Mouse (Mus musculus): ENCODE measurements around the gene Zfp36. TPM values are rescaled to one million over a fixed set of nuclear protein-coding genes. Genes with fewer than 3 reads are reported as not detected.

The Zfp36 gene
- polyA plus RNA-seq, 1 experiment from 2014 or later: 4.5 TPM

- Histone ChIP-seq H3K27ac (peak overlapping the region; percentile 19; the same call in 1 of the 2 replicates), H3K4me3 (no peak overlapping the region), H3K4me2 (0 out of 2 replicates have a peak overlapping the region, but pooled peaks have one; percentile 7), H3K27me3 (no peaks in the 10 kb centered on the region), H3K4me1 (peaks cover 62% of the 10 kb centered on the region), H3K9me3 (replicated peaks) (no peaks in the 10 kb centered on the region), H3K9ac (0 out of 2 replicates have a peak overlapping the region, but pooled peaks have one; percentile 2), H3K36me3 (ENCODE audit: poor library complexity, severe bottlenecking) (peaks cover 8% of the 10 kb centered on the region)
- ATAC-seq: no peak
- 81% methylated on average over 7 of the region's 7 CpGs for WGBS
Measured at GRCm38 (mm10) chr7:28373891-28374495, 6.1 kb downstream of the Zfp36 start.

DNA sequence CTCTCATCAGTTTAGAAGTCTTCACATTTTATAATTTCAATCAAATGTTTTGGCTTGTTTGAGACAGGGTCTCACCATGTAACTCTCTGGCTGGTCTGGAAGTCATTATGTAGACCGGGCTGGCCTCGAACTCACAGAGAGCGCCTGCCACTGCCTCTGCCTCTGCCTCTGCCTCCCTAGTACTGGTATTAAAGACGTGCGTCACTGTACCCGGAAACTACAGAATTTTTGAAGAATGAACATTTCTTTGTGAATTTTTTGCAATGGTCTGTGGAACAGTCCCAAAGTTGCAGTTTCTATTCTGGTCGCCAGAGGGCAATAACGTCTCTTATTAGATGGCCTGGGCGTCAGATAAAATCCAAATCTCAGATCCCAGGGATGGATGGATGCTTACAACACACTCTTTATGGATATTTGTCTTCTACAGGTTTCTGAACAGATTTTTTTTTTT is 6.9 kb downstream of the Zfp36 start:
- H3K9me3 ChIP-seq (replicated peaks): no peaks in the 10 kb centered on the region
- H3K27me3 ChIP-seq: no peaks in the 10 kb centered on the region
- H3K9ac ChIP-seq: peak overlapping the region; percentile 37; the same call in 1 of the 2 replicates
- peak; percentile 28 for ATAC-seq
- H3K4me1 ChIP-seq: peaks cover 54% of the 10 kb centered on the region
- H3K27ac ChIP-seq: peak overlapping the region; percentile 88
- WGBS: under 1% methylated on average over 9 of the region's 9 CpGs
- peak overlapping the region; percentile 81 for H3K4me3 ChIP-seq
- peaks cover 16% of the 10 kb centered on the region for H3K36me3 ChIP-seq (ENCODE audit: poor library complexity, severe bottlenecking)
- H3K4me2 ChIP-seq: peak overlapping the region; percentile 87

- WGBS: under 1% methylated on average over 59 of the region's 66 CpGs
Measured at GRCm38 (mm10) chr7:28372251-28373108, 7.6 kb downstream of the Zfp36 start, which contains the start of gene Plekhg2. Gene Plekhg2, minus strand, starts transcription at chr7:28372599.

DNA sequence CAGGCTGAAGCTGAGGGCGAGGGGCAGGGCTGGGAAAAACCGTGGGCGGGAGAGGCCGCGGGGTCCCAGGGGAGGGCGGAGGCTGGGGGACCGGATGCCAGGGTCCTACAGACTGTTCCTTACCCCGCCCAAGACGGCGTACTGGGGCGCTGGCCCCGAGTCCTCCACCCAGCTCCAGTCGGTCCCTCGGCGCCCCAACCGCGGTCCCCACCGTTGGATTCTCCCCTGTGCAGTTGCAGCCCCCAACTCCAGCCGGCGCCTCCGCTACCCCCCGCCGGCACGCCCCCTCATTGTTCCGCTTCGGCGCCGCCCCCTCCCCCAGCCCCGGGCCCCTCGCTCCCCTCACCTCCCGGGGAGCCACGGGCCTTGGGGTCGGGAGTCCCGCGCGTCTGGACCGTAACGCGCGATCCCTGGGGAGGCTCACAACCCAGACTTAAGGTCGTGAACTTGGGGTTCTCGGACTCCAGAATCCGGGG is 8.5 kb downstream of the Zfp36 start:
- ATAC-seq: peak; percentile 4; the same call in 1 of the 2 replicates
- Histone ChIP-seq H3K27ac (peak overlapping the region; percentile 88), H3K4me2 (peak overlapping the region; percentile 87), H3K27me3 (no peaks in the 10 kb centered on the region), H3K4me3 (peak overlapping the region; percentile 81), H3K36me3 (ENCODE audit: poor library complexity, severe bottlenecking) (peaks cover 32% of the 10 kb centered on the region), H3K9me3 (replicated peaks) (no peaks in the 10 kb centered on the region), H3K9ac (peak overlapping the region; percentile 88), H3K4me1 (peaks cover 42% of the 10 kb centered on the region)
- under 1% methylated on average over 21 of the region's 43 CpGs for WGBS

More at GRCm38 (mm10) chr7:28372251-28373108, 7.6 kb downstream of the Zfp36 start, which contains the start of gene Plekhg2:
- Histone ChIP-seq H3K27me3 (no peaks in the 10 kb centered on the region), H3K4me3 (peak within 1 kb of the TSS; percentile 81), H3K4me2 (peak within 1 kb of the TSS; percentile 87), H3K9ac (peak within 1 kb of the TSS; percentile 88), H3K4me1 (peaks cover 48% of the 10 kb centered on the region), H3K27ac (peak within 1 kb of the TSS; percentile 88), H3K36me3 (ENCODE audit: poor library complexity, severe bottlenecking) (peaks cover 22% of the 10 kb centered on the region), H3K9me3 (replicated peaks) (no peaks in the 10 kb centered on the region)
- peak; percentile 80 for ATAC-seq

GRCm38 (mm10) chr7:28370977-28371513 is 9.0 kb downstream of the Zfp36 start:
- H3K9ac ChIP-seq: peak overlapping the region; percentile 88
- H3K9me3 ChIP-seq (replicated peaks): no peaks in the 10 kb centered on the region
- WGBS: 6% methylated on average over 11 of the region's 11 CpGs
- H3K36me3 ChIP-seq (ENCODE audit: poor library complexity, severe bottlenecking): peaks cover 37% of the 10 kb centered on the region
- H3K4me3 ChIP-seq: peak overlapping the region; percentile 81
- H3K27me3 ChIP-seq: no peaks in the 10 kb centered on the region
- H3K4me2 ChIP-seq: peak overlapping the region; percentile 87
- H3K4me1 ChIP-seq: peaks cover 37% of the 10 kb centered on the region
- ATAC-seq: no peak
- H3K27ac ChIP-seq: peak overlapping the region; percentile 88

DNA sequence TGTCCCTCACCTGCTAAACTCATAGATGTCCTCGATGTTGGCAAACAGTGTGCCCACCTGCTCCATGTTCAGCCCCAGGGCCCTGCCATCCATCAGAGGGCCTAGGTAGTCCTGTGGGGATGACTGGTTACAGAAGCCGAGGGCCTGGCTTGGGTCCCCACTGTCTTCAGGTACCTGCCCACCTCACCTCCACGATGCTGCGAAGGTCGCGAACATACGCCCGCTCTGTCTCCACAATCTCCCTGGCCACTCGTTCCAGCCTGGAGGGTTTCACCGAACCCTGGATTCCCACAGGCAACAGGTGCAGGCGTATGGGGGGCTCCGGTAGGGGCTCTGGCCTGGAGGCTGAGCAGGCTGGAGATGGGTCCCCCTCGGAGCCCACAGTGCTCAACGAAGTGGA is 10.0 kb downstream of the Zfp36 start:
- H3K27ac ChIP-seq: no peak overlapping the region
- H3K9ac ChIP-seq: peak overlapping the region; percentile 88
- peaks cover 47% of the 10 kb centered on the region for H3K36me3 ChIP-seq (ENCODE audit: poor library complexity, severe bottlenecking)
- WGBS: 92% methylated on average over 14 of the region's 14 CpGs
- ATAC-seq: no peak
- H3K9me3 ChIP-seq (replicated peaks): no peaks in the 10 kb centered on the region
- peaks cover 30% of the 10 kb centered on the region for H3K4me1 ChIP-seq
- H3K4me2 ChIP-seq: peak overlapping the region; percentile 87
- H3K27me3 ChIP-seq: no peaks in the 10 kb centered on the region
- peak overlapping the region; percentile 81 for H3K4me3 ChIP-seq

DNA sequence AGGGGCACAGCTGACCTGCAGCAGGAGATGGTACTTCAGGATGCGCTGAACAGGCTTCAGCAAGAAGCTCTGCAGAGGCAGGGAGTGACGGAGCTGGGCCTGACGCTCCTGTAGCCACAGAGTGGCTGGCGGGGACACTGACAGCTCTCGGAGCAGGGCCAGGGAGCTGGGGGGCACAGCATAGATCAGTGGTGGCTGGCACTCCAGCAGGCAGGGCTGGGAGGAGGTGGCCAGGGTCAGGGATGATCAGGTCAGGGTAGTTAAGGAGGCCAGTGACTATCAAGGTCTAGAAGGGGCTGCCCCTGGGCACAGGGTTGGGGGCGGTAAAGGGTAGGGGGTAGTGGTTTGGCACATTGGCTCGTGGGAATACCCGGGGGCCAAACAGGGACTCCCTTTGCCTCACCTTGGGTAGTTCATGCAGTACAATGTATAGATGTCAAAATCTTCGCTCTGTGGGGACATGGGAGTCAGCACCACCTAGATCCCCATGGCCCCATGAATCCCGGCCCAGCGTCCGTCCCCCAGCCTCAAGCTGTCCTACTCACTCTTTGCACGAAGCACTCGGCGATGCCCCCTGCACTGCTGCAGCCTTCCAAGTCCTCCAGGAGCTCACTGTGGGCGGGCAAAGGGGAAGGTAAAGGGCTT is 11.7 kb downstream of the Zfp36 start:
- Histone ChIP-seq H3K9ac (peak overlapping the region; percentile 30; the same call in 1 of the 2 replicates), H3K27ac (no peak overlapping the region), H3K27me3 (no peaks in the 10 kb centered on the region), H3K4me1 (peaks cover 20% of the 10 kb centered on the region), H3K36me3 (ENCODE audit: poor library complexity, severe bottlenecking) (peaks cover 63% of the 10 kb centered on the region), H3K4me3 (no peak overlapping the region), H3K4me2 (no peak overlapping the region), H3K9me3 (replicated peaks) (no peaks in the 10 kb centered on the region)
- WGBS: 94% methylated on average over 16 of the region's 16 CpGs
- no peak for ATAC-seq

- Histone ChIP-seq H3K4me2 (no peak overlapping the region), H3K27me3 (no peaks in the 10 kb centered on the region), H3K27ac (no peak overlapping the region), H3K9me3 (replicated peaks) (no peaks in the 10 kb centered on the region), H3K9ac (peak overlapping the region; percentile 30; the same call in 1 of the 2 replicates), H3K4me3 (no peak overlapping the region), H3K4me1 (peaks cover 20% of the 10 kb centered on the region), H3K36me3 (ENCODE audit: poor library complexity, severe bottlenecking) (peaks cover 69% of the 10 kb centered on the region)
- 89% methylated on average over 16 of the region's 16 CpGs for WGBS
- ATAC-seq: no peak
Measured at GRCm38 (mm10) chr7:28367663-28368275, 12.3 kb downstream of the Zfp36 start.

DNA sequence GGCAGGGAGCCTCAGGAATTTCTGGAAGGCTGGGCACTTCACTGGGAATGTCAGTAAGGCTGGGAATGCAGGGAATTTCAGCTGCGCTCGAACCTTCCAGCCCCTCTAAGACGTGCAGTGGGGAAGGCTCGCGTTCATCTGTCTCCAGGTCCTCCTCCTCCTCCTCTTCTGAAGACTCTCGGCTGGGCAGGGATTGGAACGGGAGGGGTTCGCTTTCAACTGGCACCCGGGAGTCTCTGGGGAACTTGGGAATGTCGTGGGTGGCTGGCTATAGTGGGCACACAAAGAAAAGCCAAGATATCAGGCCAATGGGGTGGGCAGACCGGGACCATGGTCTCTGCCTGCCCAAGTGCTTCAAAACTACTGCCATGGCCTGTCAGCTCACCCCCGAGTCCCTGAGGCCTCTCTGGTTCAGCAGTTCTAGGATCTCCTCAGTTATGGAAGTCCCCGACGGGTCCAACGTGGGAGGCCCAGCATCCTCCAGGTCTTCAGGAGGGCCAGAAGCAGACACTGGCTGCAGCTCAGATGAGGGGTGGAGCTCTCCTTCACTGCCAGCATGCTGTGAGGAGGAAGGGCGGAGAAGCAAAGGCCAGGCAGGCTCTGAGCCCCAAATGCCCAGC is 17.5 kb downstream of the Zfp36 start:
- no peak overlapping the region for H3K4me3 ChIP-seq
- H3K27ac ChIP-seq: no peak overlapping the region
- H3K36me3 ChIP-seq (ENCODE audit: poor library complexity, severe bottlenecking): peaks cover 87% of the 10 kb centered on the region
- whole genome bisulfite sequencing: 91% methylated on average over 16 of the region's 16 CpGs
- H3K4me1 ChIP-seq: peaks cover 12% of the 10 kb centered on the region
- ATAC-seq: no peak
- H3K27me3 ChIP-seq: no peaks in the 10 kb centered on the region
- H3K9ac ChIP-seq: no peak overlapping the region
- H3K9me3 ChIP-seq (replicated peaks): no peaks in the 10 kb centered on the region
- no peak overlapping the region for H3K4me2 ChIP-seq

DNA sequence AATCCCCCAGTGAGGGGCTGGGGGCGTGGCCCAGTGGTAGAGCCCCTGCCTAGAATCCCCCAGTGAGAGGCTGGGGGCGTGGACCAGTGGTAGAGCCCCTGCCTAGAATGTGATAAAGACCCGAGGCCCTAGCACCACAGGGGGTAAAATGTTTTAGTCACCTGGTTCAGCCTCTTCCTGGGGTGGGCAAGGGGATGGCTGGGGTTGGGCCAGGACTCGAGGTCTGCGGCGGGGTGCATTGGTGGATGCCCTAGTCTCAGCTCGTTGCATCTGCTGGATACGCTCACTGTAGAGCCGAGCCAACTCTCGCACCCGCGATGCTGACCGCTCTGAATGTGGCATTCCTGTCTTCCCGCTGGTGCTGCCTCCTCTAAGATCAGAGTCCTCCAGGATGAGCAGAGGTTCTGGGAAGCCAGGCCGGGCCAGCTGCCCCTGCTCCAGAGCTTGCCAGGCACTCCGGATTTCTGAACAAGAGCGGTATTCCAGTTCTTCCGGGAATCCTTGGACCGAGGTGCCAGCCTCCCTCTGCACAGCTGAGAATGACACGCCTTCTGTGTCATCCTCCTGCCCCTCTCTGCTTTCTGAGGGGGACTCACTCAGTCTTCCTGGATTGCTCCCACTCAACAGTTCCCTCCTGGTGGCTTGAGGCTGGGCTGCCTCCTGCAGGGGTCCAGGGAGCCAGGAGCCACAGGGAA is 18.3 kb downstream of the Zfp36 start:
- no peak overlapping the region for H3K27ac ChIP-seq
- H3K4me2 ChIP-seq: no peak overlapping the region
- ATAC-seq: no peak
- no peak overlapping the region for H3K9ac ChIP-seq
- no peaks in the 10 kb centered on the region for H3K9me3 ChIP-seq (replicated peaks)
- H3K4me1 ChIP-seq: peaks cover 19% of the 10 kb centered on the region
- H3K27me3 ChIP-seq: no peaks in the 10 kb centered on the region
- 97% methylated on average over 20 of the region's 20 CpGs for WGBS
- no peak overlapping the region for H3K4me3 ChIP-seq
- peaks cover 79% of the 10 kb centered on the region for H3K36me3 ChIP-seq (ENCODE audit: poor library complexity, severe bottlenecking)
